Mouse (Mus musculus) liver, adult 2 months (tissue): Measurements from ENCODE around the gene Arhgap1. TPM values are rescaled to one million over a fixed set of nuclear protein-coding genes. Genes with fewer than 3 reads are reported as not detected.

Experiments used
- DNase-seq: peaks from one replicate; pipeline ENCODE4 v3.0.0-alpha.2; 2011; ENCODE audit warnings: low read depth, low spot score; ENCODE audit errors: extremely low read depth
- H3K27ac ChIP-seq: fragments of 200-500 bp; replicated peaks from 2 replicates; pipeline ENCODE4 v1.5.1; 2012; ENCODE audit warnings: low read depth, mild to moderate bottlenecking, control low read depth, inconsistent platforms, low read length; ENCODE audit not compliant: insufficient read depth
- H3K27me3 ChIP-seq: fragments of 200-500 bp; 2 replicates; pipeline ENCODE4 v1.6.1; 2012; ENCODE audit warnings: mild to moderate bottlenecking, moderate library complexity, low read length, inconsistent platforms; ENCODE audit not compliant: control insufficient read depth, insufficient read depth
- H3K36me3 ChIP-seq: fragments of 200-500 bp; 2 replicates; pipeline ENCODE4 v1.6.1; 2012; ENCODE audit warnings: low read length, inconsistent platforms; ENCODE audit not compliant: control insufficient read depth, insufficient read depth
- H3K4me1 ChIP-seq: fragments of 200-500 bp; 2 replicates; pipeline ENCODE4 v1.6.1; 2011; ENCODE audit warnings: low read length; ENCODE audit not compliant: control insufficient read depth, insufficient read depth
- H3K4me3 ChIP-seq: fragments of 200-500 bp; 2 replicates; pipeline ENCODE4 v1.5.1; 2011; ENCODE audit warnings: low read depth, mild to moderate bottlenecking, control low read depth, low read length, moderate library complexity; ENCODE audit not compliant: insufficient read depth
- H3K79me2 ChIP-seq: fragments of 200-500 bp; 2 replicates; pipeline ENCODE4 v1.6.1; 2012; ENCODE audit warnings: inconsistent platforms, mild to moderate bottlenecking, low read length, moderate library complexity; ENCODE audit not compliant: control insufficient read depth, insufficient read depth
- H3K9ac ChIP-seq: fragments of 200-500 bp; 2 replicates; pipeline ENCODE4 v1.6.1; 2012; ENCODE audit warnings: low read depth, mild to moderate bottlenecking, control low read depth, inconsistent platforms, low read length
- CTCF ChIP-seq: fragments of 200-500 bp; IDR thresholded peaks from 2 replicates; pipeline ENCODE4 v1.5.1; 2011; ENCODE audit warnings: low read depth, low read length, control low read depth
- POLR2A ChIP-seq: fragments of 200-500 bp; IDR thresholded peaks from 2 replicates; pipeline ENCODE4 v1.6.1; 2011; ENCODE audit warnings: low read length, control low read depth; ENCODE audit not compliant: insufficient read depth; ENCODE audit errors: extremely low read depth
- WGBS: fragments of 180-500 bp; shearing (Covaris S2); methylation state at CpG from one replicate; pipeline ENCODE4 v1.1.7; 2018; 5-methylcytosine and 5-hydroxymethylcytosine counted together
- polyA plus RNA-seq: library from polyadenylated mRNA; depleted of rRNA; stranded (reverse); fragments of >200 nt; gene quantifications from 2 replicates; pipeline ENCODE4 v1.2.3, GENCODE M21; 2012
- total RNA-seq: library from RNA; depleted of rRNA; stranded (reverse); fragments of >200 nt; gene quantifications from 2 replicates; pipeline ENCODE4 v1.2.3, GENCODE M21; 2014

Gene Arhgap1
- total and polyA plus RNA-seq, 2 experiments, result 6.5 to 18.7 TPM

DNA sequence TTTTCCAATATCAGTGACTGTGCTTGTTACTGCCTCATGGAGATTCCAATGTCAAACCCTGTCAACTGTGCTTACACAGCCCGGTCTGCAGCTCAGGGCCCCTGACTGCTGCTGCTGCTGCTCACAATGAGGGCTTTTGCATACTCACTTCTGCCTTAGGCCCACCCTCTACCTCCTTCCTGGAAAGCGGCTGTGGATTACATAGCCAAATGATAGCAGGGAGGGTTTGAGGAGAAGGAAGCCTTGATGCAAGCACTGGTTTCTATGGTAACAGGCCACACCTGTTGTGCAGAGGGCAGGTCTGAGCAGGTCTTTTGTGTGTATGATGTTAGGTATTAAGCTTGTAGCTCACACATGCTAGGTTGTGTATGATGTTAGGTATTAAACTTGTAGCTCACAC lies 18.1 kb downstream of the Arhgap1 start:
- H3K27ac ChIP-seq, result no peak overlapping the region
- no peak overlapping the region for H3K9ac ChIP-seq
- H3K79me2 ChIP-seq, result peaks cover 3% of the 10 kb centered on the region; the same call in 1 of the 2 replicates
- no peaks in the 10 kb centered on the region for H3K27me3 ChIP-seq
- H3K4me3 ChIP-seq, result no peak overlapping the region
- TF ChIP-seq CTCF (no peak), POLR2A (no peak)
- H3K4me1 ChIP-seq, result no peaks in the 10 kb centered on the region
- H3K36me3 ChIP-seq, result peaks cover 22% of the 10 kb centered on the region; the same call in 1 of the 2 replicates
- WGBS, result 86% methylated on average over 2 of the region's 2 CpGs
- DNase-seq, result no peak

GRCm38 (mm10) chr2:91669326-91669725 lies 19.7 kb downstream of the Arhgap1 start:
- WGBS, result 97% methylated on average over 8 of the region's 8 CpGs
- DNase-seq, result no peak
- H3K4me3 ChIP-seq, result no peak overlapping the region
- peaks cover 3% of the 10 kb centered on the region; the same call in 1 of the 2 replicates for H3K79me2 ChIP-seq
- no peaks in the 10 kb centered on the region for H3K27me3 ChIP-seq
- H3K36me3 ChIP-seq, result peaks cover 14% of the 10 kb centered on the region; the same call in 1 of the 2 replicates
- H3K9ac ChIP-seq, result no peak overlapping the region
- H3K27ac ChIP-seq, result no peak overlapping the region
- no peaks in the 10 kb centered on the region for H3K4me1 ChIP-seq
- TF ChIP-seq POLR2A (no peak), CTCF (no peak)

- H3K27me3 ChIP-seq, result no peaks in the 10 kb centered on the region
- H3K4me3 ChIP-seq, result no peak overlapping the region
- H3K36me3 ChIP-seq, result peaks cover 14% of the 10 kb centered on the region
- DNase-seq, result no peak
- H3K27ac ChIP-seq, result no peak overlapping the region
- H3K4me1 ChIP-seq, result no peaks in the 10 kb centered on the region
- TF ChIP-seq POLR2A, result no peak
- TF ChIP-seq CTCF, result no peak
- no peaks in the 10 kb centered on the region for H3K79me2 ChIP-seq
- WGBS, result 76% methylated on average over 6 of the region's 6 CpGs
- H3K9ac ChIP-seq, result no peak overlapping the region
Measured at GRCm38 (mm10) chr2:91670038-91670437, 20.4 kb downstream of the Arhgap1 start.

DNA sequence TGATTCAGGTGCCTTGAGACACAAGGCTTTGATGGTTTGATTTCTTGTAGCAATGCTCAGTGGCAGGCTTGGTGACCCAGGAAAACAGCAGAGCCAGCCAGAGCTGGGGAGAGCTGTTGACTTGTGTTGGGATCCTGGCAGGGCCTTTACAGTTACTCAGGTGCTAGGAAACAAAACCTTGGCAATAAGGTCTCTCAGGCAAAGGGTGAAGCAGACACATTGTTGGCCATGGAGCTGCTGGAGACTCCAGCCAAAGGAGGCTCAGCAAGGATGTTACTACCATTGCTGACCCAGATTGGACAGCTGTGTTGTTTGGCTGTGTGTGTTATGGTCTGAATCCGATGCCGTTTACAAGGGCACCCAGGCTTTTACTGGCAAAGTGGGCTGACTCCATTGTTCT lies 23.9 kb downstream of the Arhgap1 start:
- no peak overlapping the region for H3K27ac ChIP-seq
- no peak for DNase-seq
- H3K36me3 ChIP-seq, result peaks cover 29% of the 10 kb centered on the region
- H3K27me3 ChIP-seq, result no peaks in the 10 kb centered on the region
- H3K4me1 ChIP-seq, result no peaks in the 10 kb centered on the region
- no peak overlapping the region for H3K9ac ChIP-seq
- TF ChIP-seq CTCF, result no peak
- TF ChIP-seq POLR2A, result no peak
- no peak overlapping the region for H3K4me3 ChIP-seq
- 91% methylated on average over 2 of the region's 2 CpGs for WGBS
- no peaks in the 10 kb centered on the region for H3K79me2 ChIP-seq

DNA sequence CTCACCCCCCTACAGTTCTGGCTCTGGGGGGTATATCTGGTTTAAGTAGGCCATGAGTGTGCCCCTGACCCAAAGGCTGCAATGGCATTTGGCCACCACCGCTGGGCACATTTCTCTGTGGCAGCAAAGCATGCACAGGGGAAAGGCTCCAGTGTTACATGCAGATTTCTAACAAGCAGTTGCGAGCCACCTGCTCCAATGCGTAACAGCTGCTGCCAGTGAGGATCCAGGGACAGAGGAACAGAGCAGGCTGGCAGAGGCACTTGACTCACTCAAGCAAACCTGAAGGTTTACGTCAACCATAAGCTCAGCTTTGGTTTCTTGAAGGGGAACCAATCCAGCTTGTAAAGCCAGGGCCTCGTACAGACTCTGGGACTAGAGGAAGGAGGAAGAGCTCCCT lies 25.2 kb downstream of the Arhgap1 start:
- no peaks in the 10 kb centered on the region for H3K4me1 ChIP-seq
- TF ChIP-seq CTCF, result no peak
- TF ChIP-seq POLR2A, result no peak
- no peaks in the 10 kb centered on the region for H3K27me3 ChIP-seq
- no peak for DNase-seq
- H3K9ac ChIP-seq, result no peak overlapping the region
- 95% methylated on average over 5 of the region's 5 CpGs for WGBS
- no peak overlapping the region for H3K27ac ChIP-seq
- H3K79me2 ChIP-seq, result no peaks in the 10 kb centered on the region
- peaks cover 36% of the 10 kb centered on the region for H3K36me3 ChIP-seq
- H3K4me3 ChIP-seq, result no peak overlapping the region

GRCm38 (mm10) chr2:91676420-91676819 lies 26.8 kb downstream of the Arhgap1 start:
- no peak overlapping the region for H3K9ac ChIP-seq
- WGBS, result 80% methylated on average over 2 of the region's 2 CpGs
- DNase-seq, result no peak
- no peaks in the 10 kb centered on the region for H3K4me1 ChIP-seq
- TF ChIP-seq CTCF (no peak), POLR2A (no peak)
- peaks cover 44% of the 10 kb centered on the region for H3K36me3 ChIP-seq
- H3K79me2 ChIP-seq, result no peaks in the 10 kb centered on the region
- no peaks in the 10 kb centered on the region for H3K27me3 ChIP-seq
- H3K27ac ChIP-seq, result no peak overlapping the region
- no peak overlapping the region for H3K4me3 ChIP-seq
